Mouse (Mus musculus): ENCODE results near the gene Wscd2. TPM values are rescaled to one million over a fixed set of nuclear protein-coding genes. Genes with fewer than 3 reads are reported as not detected.

The Wscd2 gene
- polyA plus RNA-seq, 1 experiment from 2014 or later, result not detected

DNA sequence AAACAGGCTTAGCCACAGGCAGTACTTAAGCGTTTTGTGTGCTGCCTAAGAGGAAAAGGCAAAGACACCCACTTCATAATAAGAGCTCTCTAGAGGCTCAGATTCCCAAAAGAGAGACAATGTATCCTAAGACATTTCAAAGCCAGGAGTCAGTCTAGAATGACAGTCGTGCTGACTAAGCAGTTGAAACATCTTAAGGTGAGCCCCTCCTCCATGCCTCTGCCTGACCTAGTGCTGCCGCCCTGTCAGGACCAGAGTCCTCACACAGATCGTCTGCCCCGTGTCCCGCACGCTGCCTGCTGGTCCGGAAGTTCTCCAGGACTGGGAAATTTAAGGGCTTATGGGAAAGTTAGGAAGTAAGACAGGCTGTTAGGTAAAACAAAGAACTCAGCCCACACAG lies 22.4 kb upstream of the Wscd2 start:
- Histone ChIP-seq H3K79me2 (ENCODE audit: inconsistent target) (no peaks in the 10 kb centered on the region), H3K27ac (no peak overlapping the region), H3K36me3 (ENCODE audit: inconsistent target) (no peaks in the 10 kb centered on the region), H3K4me3 (ENCODE audit: inconsistent target) (no peak overlapping the region)
- WGBS (ENCODE audit: missing documents), result 3% methylated on average over 8 of the region's 8 CpGs

DNA sequence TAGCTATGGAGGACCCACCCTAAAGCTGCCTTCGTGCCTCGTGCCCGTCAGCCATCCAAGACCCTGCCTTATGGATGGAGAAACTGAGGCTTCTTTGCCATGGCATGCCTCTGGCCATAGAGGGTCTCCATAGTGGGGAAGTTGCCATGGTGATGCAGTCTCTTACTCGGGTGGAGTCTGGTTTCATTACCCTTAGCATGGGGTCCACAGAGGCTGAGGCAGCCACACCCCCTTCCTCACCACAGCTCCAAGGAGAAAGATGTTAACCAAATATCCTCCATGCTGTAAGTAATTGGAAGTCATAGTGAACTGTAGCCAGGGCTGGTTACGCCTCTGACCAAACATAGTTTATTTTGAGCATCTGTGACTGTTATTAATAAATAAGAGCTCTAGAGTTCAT lies 21.5 kb upstream of the Wscd2 start:
- WGBS (ENCODE audit: missing documents), result 61% methylated on average over 5 of the region's 5 CpGs
- H3K36me3 ChIP-seq (ENCODE audit: inconsistent target), result no peaks in the 10 kb centered on the region
- H3K79me2 ChIP-seq (ENCODE audit: inconsistent target), result no peaks in the 10 kb centered on the region
- no peak overlapping the region for H3K4me3 ChIP-seq (ENCODE audit: inconsistent target)
- H3K27ac ChIP-seq, result no peak overlapping the region

DNA sequence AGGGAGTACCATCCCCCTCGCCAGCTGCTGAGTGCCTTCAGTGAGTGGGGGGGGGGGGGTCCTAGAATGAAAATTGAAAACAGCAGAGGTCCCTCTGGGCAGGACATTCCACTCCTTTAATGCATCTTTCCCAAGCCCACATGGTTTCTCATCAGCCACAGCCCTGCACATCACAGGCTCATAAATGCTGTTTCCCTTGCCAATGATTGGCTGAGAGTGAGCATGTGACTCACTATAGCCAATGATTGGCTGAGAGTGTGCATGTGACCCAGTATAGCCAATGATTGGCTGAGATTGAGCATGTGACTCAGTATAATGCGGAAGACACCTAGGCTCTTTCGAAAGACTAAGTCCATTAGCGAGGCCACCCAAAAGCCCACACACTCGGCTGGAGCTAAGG lies 20.9 kb upstream of the Wscd2 start:
- Histone ChIP-seq H3K27ac (no peak overlapping the region), H3K79me2 (ENCODE audit: inconsistent target) (no peaks in the 10 kb centered on the region), H3K36me3 (ENCODE audit: inconsistent target) (no peaks in the 10 kb centered on the region), H3K4me3 (ENCODE audit: inconsistent target) (no peak overlapping the region)
- WGBS (ENCODE audit: missing documents), result 90% methylated on average over 5 of the region's 5 CpGs

DNA sequence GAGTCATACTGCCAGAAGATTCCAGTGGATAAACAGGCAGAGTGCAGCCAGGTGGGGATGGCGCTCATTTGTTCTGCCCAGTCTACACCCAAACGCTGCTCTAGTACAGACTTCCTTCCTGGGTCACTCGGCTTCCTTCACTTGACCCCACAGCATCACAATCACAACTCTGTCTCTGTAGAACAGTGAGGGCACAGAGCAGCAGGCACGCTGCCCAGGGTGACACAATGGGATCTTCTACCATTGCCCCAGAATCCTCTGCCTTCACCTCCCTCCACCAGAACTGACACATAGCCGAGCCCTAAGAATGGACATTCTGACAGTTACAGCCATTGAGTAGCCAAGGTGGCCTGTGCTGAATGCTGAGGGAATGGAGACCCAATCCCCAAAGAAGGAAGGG lies 20.3 kb upstream of the Wscd2 start:
- 77% methylated on average over 5 of the region's 5 CpGs for WGBS (ENCODE audit: missing documents)
- H3K79me2 ChIP-seq (ENCODE audit: inconsistent target), result no peaks in the 10 kb centered on the region
- no peak overlapping the region for H3K27ac ChIP-seq
- H3K36me3 ChIP-seq (ENCODE audit: inconsistent target), result no peaks in the 10 kb centered on the region
- H3K4me3 ChIP-seq (ENCODE audit: inconsistent target), result no peak overlapping the region

GRCm38 (mm10) chr5:113471417-113471816 lies 18.7 kb upstream of the Wscd2 start:
- 0% methylated on average over 2 of the region's 4 CpGs for WGBS (ENCODE audit: missing documents)
- Histone ChIP-seq H3K79me2 (ENCODE audit: inconsistent target) (no peaks in the 10 kb centered on the region), H3K36me3 (ENCODE audit: inconsistent target) (no peaks in the 10 kb centered on the region), H3K27ac (no peak overlapping the region), H3K4me3 (ENCODE audit: inconsistent target) (no peak overlapping the region)

GRCm38 (mm10) chr5:113472339-113472738 lies 17.8 kb upstream of the Wscd2 start:
- H3K27ac ChIP-seq, result no peak overlapping the region
- 51% methylated on average over 7 of the region's 7 CpGs for WGBS (ENCODE audit: missing documents)
- H3K79me2 ChIP-seq (ENCODE audit: inconsistent target), result no peaks in the 10 kb centered on the region
- no peak overlapping the region for H3K4me3 ChIP-seq (ENCODE audit: inconsistent target)
- no peaks in the 10 kb centered on the region for H3K36me3 ChIP-seq (ENCODE audit: inconsistent target)

- H3K4me3 ChIP-seq (ENCODE audit: inconsistent target), result no peak overlapping the region
- H3K36me3 ChIP-seq (ENCODE audit: inconsistent target), result no peaks in the 10 kb centered on the region
- no peak overlapping the region for H3K27ac ChIP-seq
- 44% methylated on average over 5 of the region's 6 CpGs for WGBS (ENCODE audit: missing documents)
- no peaks in the 10 kb centered on the region for H3K79me2 ChIP-seq (ENCODE audit: inconsistent target)
These were observed 13.3 kb upstream of the Wscd2 start for GRCm38 (mm10) chr5:113476816-113477215.

- no peaks in the 10 kb centered on the region for H3K36me3 ChIP-seq (ENCODE audit: inconsistent target)
- WGBS (ENCODE audit: missing documents), result 75% methylated on average over 5 of the region's 5 CpGs
- no peak overlapping the region for H3K27ac ChIP-seq
- no peak overlapping the region for H3K4me3 ChIP-seq (ENCODE audit: inconsistent target)
- no peaks in the 10 kb centered on the region for H3K79me2 ChIP-seq (ENCODE audit: inconsistent target)
These were observed 11.1 kb upstream of the Wscd2 start for GRCm38 (mm10) chr5:113479075-113479474.

DNA sequence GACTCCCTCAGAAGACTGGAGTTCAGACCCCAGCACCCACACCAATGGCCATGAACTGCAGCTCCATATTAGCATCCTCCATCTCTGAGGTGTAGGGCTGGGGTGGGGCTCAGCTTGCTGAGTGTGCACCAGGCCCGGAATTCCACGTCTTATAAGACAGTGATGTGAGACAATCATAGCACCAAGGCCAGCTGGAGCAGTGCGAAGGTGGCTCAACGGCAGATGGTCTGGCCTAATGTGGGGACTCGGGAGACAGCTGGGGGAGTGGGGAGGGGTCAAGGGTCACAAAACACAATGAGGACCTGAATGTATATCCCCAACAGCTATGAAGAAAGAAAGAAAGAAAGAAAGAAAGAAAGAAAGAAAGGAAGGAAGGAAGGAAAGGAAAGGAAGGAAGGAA lies 9.7 kb upstream of the Wscd2 start:
- WGBS (ENCODE audit: missing documents), result 83% methylated on average over 5 of the region's 5 CpGs
- no peaks in the 10 kb centered on the region for H3K36me3 ChIP-seq (ENCODE audit: inconsistent target)
- H3K4me3 ChIP-seq (ENCODE audit: inconsistent target), result no peak overlapping the region
- no peaks in the 10 kb centered on the region for H3K79me2 ChIP-seq (ENCODE audit: inconsistent target)
- H3K27ac ChIP-seq, result no peak overlapping the region

DNA sequence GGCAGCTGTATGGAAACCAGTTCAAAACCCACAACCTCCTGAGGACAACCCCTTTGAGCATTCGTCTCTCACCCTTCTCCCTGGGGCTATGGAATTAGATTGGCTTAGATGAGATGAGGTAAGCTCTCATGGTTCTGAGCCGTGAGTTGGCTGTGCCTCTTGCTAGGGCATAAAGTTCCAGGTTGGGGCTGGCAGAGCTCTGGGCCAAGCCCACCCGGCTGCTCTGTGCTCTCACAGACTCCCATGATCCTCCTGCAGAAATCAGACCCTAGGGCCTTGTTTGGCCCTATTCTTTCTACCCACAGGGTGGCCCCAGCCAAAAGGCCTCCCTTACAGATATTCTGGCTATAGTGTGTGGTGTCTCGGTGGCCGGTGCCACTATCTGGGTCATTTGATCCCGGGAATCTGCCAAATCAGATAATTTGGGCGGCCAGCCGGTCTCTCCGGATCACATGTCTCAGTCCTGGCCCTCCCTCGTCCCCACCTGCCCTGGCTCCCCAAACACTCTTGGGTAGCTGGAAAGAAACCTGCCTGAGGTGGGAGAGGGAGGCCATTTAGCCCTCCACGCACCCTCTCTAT lies 4.5 kb upstream of the Wscd2 start:
- WGBS (ENCODE audit: missing documents), result 89% methylated on average over 11 of the region's 11 CpGs
- no peak overlapping the region for H3K27ac ChIP-seq
- H3K79me2 ChIP-seq (ENCODE audit: inconsistent target), result no peaks in the 10 kb centered on the region

DNA sequence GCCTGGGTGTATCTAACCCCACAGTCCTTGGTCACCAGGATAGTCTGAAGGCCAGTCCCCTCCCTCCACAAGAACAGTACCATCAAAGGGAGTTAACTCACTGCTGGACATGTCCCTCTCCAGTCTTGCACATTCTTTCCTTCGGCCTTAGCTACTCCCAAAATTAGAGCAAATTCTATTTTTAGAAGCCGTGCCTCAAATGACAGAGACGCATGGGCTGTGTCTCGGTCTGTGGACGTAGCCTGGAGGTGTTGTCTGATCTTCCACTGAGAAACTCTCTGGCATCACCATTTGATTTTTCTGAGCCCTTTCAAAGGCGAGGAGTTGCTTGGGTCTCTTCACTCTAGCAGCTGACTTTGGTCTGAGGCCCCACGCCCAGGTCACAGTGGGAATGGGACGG lies 2.3 kb upstream of the Wscd2 start:
- WGBS (ENCODE audit: missing documents), result 82% methylated on average over 8 of the region's 8 CpGs
- Histone ChIP-seq H3K79me2 (ENCODE audit: inconsistent target) (no peaks in the 10 kb centered on the region), H3K36me3 (ENCODE audit: inconsistent target) (no peaks in the 10 kb centered on the region), H3K4me3 (ENCODE audit: inconsistent target) (no peak overlapping the region), H3K27ac (no peak overlapping the region)

More for the DNA sequence above, 4.5 kb upstream of the Wscd2 start:
- Histone ChIP-seq H3K36me3 (ENCODE audit: inconsistent target) (no peaks in the 10 kb centered on the region), H3K4me3 (ENCODE audit: inconsistent target) (no peak overlapping the region)

DNA sequence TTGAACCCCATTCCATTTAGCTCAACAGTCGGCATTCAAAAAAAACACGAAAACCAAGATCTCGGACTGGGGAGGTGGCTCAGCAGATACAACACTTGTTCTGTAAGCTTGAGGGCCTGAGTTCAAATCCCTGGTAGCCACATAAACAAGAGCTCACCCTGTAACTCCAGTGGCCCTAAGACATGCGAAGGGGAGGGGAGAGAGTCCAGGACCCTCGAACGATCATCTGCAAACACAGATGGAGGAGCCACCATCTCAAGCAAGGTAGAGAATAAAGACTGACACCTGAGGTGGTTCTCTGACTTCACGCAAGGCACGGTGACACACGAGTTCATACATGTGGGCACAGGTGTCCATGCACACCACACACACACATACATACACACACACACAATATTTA lies 516 bp upstream of the Wscd2 start:
- Histone ChIP-seq H3K79me2 (ENCODE audit: inconsistent target) (no peaks in the 10 kb centered on the region), H3K36me3 (ENCODE audit: inconsistent target) (no peaks in the 10 kb centered on the region), H3K4me3 (ENCODE audit: inconsistent target) (no peak overlapping the region), H3K27ac (no peak overlapping the region)
- WGBS (ENCODE audit: missing documents), result 96% methylated on average over 9 of the region's 9 CpGs

- 7% methylated on average over 56 of the region's 63 CpGs for WGBS (ENCODE audit: missing documents)
- Histone ChIP-seq H3K79me2 (ENCODE audit: inconsistent target) (no peaks in the 10 kb centered on the region), H3K4me3 (ENCODE audit: inconsistent target) (no peak overlapping the region), H3K27ac (no peak overlapping the region), H3K36me3 (ENCODE audit: inconsistent target) (no peaks in the 10 kb centered on the region)
These were observed 531 bp downstream of the Wscd2 start for GRCm38 (mm10) chr5:113490467-113491260.

- H3K27ac ChIP-seq, result no peak overlapping the region
- 63% methylated on average over 4 of the region's 4 CpGs for WGBS (ENCODE audit: missing documents)
- H3K79me2 ChIP-seq (ENCODE audit: inconsistent target), result no peaks in the 10 kb centered on the region
- H3K4me3 ChIP-seq (ENCODE audit: inconsistent target), result no peak overlapping the region
- no peaks in the 10 kb centered on the region for H3K36me3 ChIP-seq (ENCODE audit: inconsistent target)
These were observed 1.4 kb downstream of the Wscd2 start for GRCm38 (mm10) chr5:113491552-113491951.

DNA sequence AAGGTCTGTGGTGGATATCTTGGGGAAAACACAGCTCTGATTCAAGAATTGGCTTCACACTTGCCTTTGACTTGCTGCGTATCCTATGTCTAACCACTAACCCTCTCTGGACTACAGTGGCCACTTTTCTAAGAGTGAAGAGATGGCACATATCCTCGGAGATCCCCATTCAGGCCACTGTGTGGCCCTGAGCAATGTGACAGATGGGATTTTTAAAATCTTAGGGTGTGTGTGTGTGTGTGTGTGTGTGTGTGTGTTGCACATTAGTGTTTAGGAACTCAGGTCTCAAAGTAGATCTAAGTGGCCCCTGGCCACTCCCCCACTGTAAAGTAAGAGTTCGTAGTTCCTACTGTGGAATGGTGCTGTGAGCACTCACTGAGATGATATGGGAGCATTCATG lies 1.9 kb downstream of the Wscd2 start:
- no peaks in the 10 kb centered on the region for H3K36me3 ChIP-seq (ENCODE audit: inconsistent target)
- 72% methylated on average over 3 of the region's 3 CpGs for WGBS (ENCODE audit: missing documents)
- H3K27ac ChIP-seq, result no peak overlapping the region
- no peaks in the 10 kb centered on the region for H3K79me2 ChIP-seq (ENCODE audit: inconsistent target)
- H3K4me3 ChIP-seq (ENCODE audit: inconsistent target), result no peak overlapping the region

Data from macrophage (primary cell).